Mouse (Mus musculus) neural tube, embryonic 14.5 days (tissue): Measurements from ENCODE around the gene Lama4. TPM values are rescaled to one million over a fixed set of nuclear protein-coding genes. Genes with fewer than 3 reads are reported as not detected.
A peak's percentile ranks its signal among the peaks of the same experiment; 100 is the strongest.

Experiments
- ATAC-seq: fragments of 200-750 bp; cut with Nextera tagmentation; 2 replicates; pipeline ENCODE4 v1.8.0; 2017; ENCODE audit warnings: low read depth, mild to moderate bottlenecking, moderate TSS enrichment, moderate library complexity
- H3K27ac ChIP-seq: fragments of 300-500 bp; sonication (generic); 2 replicates; pipeline ENCODE4 v1.5.1; 2014; ENCODE audit warnings: low read depth, mild to moderate bottlenecking, control low read depth, low read length, moderate library complexity, mixed read lengths
- H3K27me3 ChIP-seq: fragments of 300-500 bp; sonication (generic); 2 replicates; pipeline ENCODE4 v1.6.1; 2014; ENCODE audit warnings: low read length; ENCODE audit not compliant: control insufficient read depth, insufficient read depth
- H3K36me3 ChIP-seq: fragments of 300-500 bp; sonication (generic); 2 replicates; pipeline ENCODE4 v1.6.1; 2014; ENCODE audit warnings: low read length, mixed read lengths; ENCODE audit not compliant: control insufficient read depth, insufficient read depth
- H3K4me1 ChIP-seq: fragments of 300-500 bp; sonication (generic); 2 replicates; pipeline ENCODE4 v1.6.1; 2014; ENCODE audit warnings: low read length; ENCODE audit not compliant: control insufficient read depth, insufficient read depth
- H3K4me2 ChIP-seq: fragments of 300-500 bp; sonication (generic); 2 replicates; pipeline ENCODE4 v1.6.1; 2014; ENCODE audit warnings: mild to moderate bottlenecking, low read depth, low read length, control low read depth
- H3K4me3 ChIP-seq: fragments of 300-500 bp; sonication (generic); 2 replicates; pipeline ENCODE4 v1.5.1; 2014; ENCODE audit warnings: low read depth, low read length, control low read depth, mixed read lengths
- H3K9ac ChIP-seq: fragments of 300-500 bp; sonication (generic); replicated peaks from 2 replicates; pipeline ENCODE4 v1.6.1; 2014; ENCODE audit warnings: low read depth, mild to moderate bottlenecking, control low read depth, low read length, mixed read lengths
- H3K9me3 ChIP-seq: fragments of 300-500 bp; sonication (generic); 2 replicates; pipeline ENCODE4 v1.6.1; 2016; ENCODE audit warnings: low read length; ENCODE audit not compliant: control insufficient read depth
- WGBS: fragments of 180-500 bp; shearing (Covaris S2); extraction: QIAGEN DNeasy Blood & Tissue Kit; methylation state at CpG from one replicate; pipeline ENCODE4 v1.1.7; 2014; 5-methylcytosine and 5-hydroxymethylcytosine counted together
- polyA plus RNA-seq: library from polyadenylated mRNA; unstranded; fragments of >200 nt; fragmentation: Nextera tagmentation; extraction: Ambion mirVana; gene quantifications from 2 replicates; pipeline ENCODE4 v1.2.1, GENCODE M21; 2014

Lama4 gene
- polyA plus RNA-seq, result 9.7 and 36.0 TPM in 2 replicates

DNA sequence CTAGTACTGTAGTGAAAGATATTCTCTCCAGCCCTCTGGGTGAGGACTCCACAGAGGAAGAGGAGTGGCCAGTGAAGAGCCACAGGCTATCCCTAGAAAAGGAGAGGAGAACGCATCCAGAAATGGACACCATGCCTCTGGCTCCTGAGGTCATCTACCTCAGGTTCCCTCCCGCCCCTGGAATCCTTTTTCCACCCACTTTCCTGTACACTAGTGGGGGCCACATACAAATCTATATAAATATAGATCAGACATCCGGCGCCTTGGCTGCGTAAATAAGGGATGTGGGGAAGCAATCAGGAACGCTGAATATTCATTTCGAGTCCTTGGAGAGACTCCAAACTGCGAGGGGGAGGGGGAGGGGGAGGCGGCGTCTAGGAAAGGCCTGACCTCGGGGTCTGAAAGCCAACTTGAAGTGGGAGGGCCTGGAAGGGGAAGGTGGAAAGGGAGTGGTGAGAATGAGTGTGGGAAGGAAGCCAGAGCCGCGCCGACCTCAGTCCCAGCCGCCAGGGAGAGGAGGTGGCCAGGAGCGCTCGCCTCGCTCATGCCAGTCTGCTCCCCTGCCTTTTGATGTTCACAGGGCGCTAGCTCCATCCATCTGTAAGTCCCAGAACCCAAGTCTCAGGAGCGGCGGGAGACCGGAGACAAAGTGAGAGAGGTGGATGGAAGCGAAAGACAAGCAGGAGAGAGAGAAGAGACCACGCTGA is at the start of gene Lama4:
TSS of gene Lama4 (plus strand) at position 441 of the 707 bp plus-strand sequence.
- H3K36me3 ChIP-seq, result no peaks in the 10 kb centered on the region
- peak within 1 kb of the TSS; percentile 48 for H3K27ac ChIP-seq
- H3K4me3 ChIP-seq, result peak within 1 kb of the TSS; percentile 33
- H3K4me2 ChIP-seq, result peak within 1 kb of the TSS; percentile 70
- no peaks in the 10 kb centered on the region for H3K9me3 ChIP-seq
- 6% methylated on average over 23 of the region's 24 CpGs for WGBS
- no peaks in the 10 kb centered on the region for H3K27me3 ChIP-seq
- peak within 1 kb of the TSS; percentile 51 for H3K9ac ChIP-seq
- peak; percentile 86 for ATAC-seq
- H3K4me1 ChIP-seq, result 0 out of 2 replicates have a peak, but pooled peaks cover 5% of the 10 kb centered on the region

DNA sequence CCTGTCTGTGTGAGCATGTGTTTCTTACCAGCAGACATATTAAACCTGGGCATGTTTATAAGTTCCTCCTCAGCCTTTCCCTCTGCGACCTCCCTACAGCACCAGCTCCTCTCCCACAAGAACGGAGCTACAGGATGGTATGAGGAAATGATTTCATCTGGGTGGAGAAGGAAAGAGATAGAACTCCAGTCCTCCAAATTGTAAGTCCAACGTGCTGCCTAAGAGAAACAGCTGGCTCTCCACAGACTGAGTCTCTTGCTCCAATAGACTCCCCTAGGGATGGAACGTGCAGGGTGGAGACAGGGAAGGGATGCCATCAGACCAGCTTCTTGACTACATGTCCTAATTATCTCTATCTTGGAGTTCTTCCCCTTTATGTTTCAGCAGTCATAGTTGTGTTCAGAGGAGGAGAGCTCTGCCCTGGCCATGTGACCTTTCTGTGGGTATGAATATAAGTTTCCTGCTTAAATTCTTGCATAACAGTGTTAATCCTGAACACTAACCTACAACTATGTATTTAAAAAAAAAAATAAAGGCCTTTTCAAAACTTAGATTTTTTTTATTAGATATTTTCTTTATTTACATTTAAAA is 49.2 kb upstream of the Lama4 start:
- no peak overlapping the region for H3K9ac ChIP-seq
- H3K27ac ChIP-seq, result no peak overlapping the region
- no peak overlapping the region for H3K4me3 ChIP-seq
- no peaks in the 10 kb centered on the region for H3K9me3 ChIP-seq
- WGBS, result 85% methylated on average over 4 of the region's 4 CpGs
- no peak for ATAC-seq
- H3K4me1 ChIP-seq, result no peaks in the 10 kb centered on the region
- H3K36me3 ChIP-seq, result no peaks in the 10 kb centered on the region
- H3K4me2 ChIP-seq, result no peak overlapping the region
- no peaks in the 10 kb centered on the region for H3K27me3 ChIP-seq

DNA sequence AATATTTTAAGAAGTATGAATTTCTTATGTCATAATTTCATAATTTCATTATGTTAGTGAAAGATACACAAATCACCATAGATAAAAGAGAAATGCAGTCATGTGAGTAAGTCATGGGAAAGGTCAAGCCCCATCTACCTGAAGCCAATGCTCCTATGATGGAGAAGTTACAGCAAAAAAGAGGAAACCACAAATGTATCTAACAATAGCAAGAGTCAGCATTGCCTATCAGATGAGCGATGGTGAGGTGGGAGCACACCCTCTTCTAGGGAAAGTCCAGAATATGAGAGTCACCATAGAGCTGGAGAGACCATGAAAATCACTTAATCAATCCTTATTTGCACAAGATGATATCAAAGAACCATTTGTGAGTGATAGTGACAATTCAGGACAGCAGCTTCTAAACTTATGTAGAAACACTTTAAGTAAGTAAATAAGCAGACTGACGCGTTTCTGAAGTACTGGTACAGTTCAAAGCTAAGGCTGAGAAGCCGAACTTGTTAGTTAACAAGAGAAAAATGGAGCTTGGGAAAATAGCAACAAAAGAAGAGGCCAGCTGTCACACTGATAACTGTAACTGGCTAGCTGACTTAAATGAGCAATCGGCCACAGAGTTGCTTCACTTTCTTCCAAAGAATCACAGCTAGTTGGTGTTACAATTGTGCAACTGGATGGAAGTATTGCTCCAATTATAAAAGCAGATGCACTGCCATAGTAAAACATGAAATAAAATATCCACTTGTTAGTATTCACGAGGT is 36.2 kb upstream of the Lama4 start:
- 85% methylated on average over 6 of the region's 6 CpGs for WGBS
- Histone ChIP-seq H3K9me3 (no peaks in the 10 kb centered on the region), H3K4me1 (no peaks in the 10 kb centered on the region), H3K36me3 (no peaks in the 10 kb centered on the region), H3K27me3 (no peaks in the 10 kb centered on the region), H3K9ac (no peak overlapping the region), H3K4me3 (no peak overlapping the region), H3K27ac (no peak overlapping the region), H3K4me2 (no peak overlapping the region)
- no peak for ATAC-seq

DNA sequence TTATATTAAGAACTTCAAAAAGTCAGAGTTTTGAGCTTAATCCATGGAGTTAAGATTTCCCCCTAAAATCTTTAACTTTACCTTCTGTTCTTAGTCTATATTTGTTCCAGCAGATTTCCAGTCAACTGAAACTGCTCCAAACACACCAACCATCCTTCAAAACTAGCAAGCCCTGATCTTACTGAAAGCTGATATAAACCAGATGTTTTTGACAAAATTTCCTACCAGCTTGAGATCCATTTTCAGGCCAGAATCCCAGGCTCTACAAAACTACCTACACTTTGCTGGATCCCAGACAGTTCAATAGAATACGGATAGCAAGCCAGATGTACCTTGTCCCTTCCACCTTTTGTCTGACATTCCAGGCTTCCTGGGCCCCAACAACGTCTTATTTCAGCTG is 20.6 kb upstream of the Lama4 start:
- 78% methylated on average over 2 of the region's 2 CpGs for WGBS
- Histone ChIP-seq H3K9ac (no peak overlapping the region), H3K4me1 (no peaks in the 10 kb centered on the region), H3K9me3 (no peaks in the 10 kb centered on the region), H3K4me3 (no peak overlapping the region), H3K27ac (no peak overlapping the region), H3K4me2 (no peak overlapping the region), H3K27me3 (no peaks in the 10 kb centered on the region), H3K36me3 (no peaks in the 10 kb centered on the region)
- no peak for ATAC-seq

DNA sequence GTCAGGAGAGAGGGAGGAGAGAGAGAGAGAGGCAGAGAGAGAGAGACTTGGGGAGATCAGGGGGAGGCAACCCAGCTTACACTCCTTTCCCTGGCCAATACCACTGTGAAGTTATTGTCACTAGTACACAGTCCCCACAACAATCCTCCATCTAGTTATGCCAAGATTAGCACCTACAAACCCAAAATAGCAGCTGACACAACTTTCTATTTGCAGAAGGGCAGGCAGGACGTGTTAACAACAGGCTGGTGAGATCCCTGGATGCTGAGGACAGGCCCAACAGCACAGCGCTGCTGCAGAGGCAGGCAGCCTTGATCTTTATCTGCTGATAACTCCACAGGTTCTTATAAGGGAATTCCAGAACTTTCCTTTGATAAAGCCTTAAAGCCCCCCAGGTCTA is 3.4 kb upstream of the Lama4 start:
- Histone ChIP-seq H3K36me3 (no peaks in the 10 kb centered on the region), H3K4me2 (no peak overlapping the region), H3K9me3 (no peaks in the 10 kb centered on the region), H3K4me1 (0 out of 2 replicates have a peak, but pooled peaks cover 5% of the 10 kb centered on the region), H3K27ac (no peak overlapping the region), H3K9ac (no peak overlapping the region), H3K4me3 (no peak overlapping the region), H3K27me3 (no peaks in the 10 kb centered on the region)
- WGBS, result 68% methylated on average over 2 of the region's 2 CpGs
- no peak for ATAC-seq

DNA sequence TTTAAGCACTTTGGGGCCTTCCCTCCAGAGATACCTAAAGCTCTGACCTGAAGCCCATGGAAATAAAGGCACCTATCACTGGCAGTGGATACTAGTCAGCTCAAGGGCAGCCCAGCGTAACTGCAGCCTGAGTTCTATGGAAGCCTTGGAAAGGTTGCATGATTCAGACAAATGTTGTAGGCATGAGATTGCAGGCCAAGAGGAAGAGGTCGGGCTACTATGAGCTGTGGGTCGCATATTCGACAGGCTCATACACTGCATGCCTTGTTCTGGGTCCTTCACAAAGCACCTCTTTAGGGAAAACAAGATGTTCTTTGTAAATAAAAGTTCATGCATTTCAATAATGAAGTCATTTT is 618 bp upstream of the Lama4 start:
- H3K4me1 ChIP-seq, result 0 out of 2 replicates have a peak, but pooled peaks cover 5% of the 10 kb centered on the region
- H3K9ac ChIP-seq, result no peak overlapping the region
- no peak overlapping the region for H3K27ac ChIP-seq
- ATAC-seq, result peak; percentile 63; the same call in 1 of the 2 replicates
- no peaks in the 10 kb centered on the region for H3K27me3 ChIP-seq
- no peak overlapping the region for H3K4me2 ChIP-seq
- H3K9me3 ChIP-seq, result no peaks in the 10 kb centered on the region
- no peaks in the 10 kb centered on the region for H3K36me3 ChIP-seq
- no peak overlapping the region for H3K4me3 ChIP-seq
- 75% methylated on average over 4 of the region's 4 CpGs for WGBS

DNA sequence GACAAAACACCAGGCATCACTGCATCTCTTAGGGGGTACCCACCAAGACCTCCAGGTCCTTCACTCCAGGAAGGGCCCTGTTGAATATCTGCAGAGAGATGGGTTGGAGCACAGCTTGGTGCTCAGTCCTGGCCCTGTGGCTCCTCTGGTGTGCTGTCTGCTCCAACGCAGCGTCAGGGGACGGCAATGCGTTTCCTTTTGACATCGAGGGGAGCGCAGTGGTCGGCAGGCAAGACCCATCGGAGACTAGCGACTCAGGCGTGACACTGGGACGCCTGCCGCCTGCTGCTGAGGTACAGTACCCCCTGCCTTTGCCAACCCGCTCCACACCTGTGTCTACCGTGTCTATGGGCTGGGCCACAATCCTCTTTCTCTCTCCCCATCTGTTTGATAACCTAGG is 542 bp downstream of the Lama4 start:
- WGBS, result 1% methylated on average over 14 of the region's 14 CpGs
- ATAC-seq, result peak; percentile 56
- Histone ChIP-seq H3K4me1 (0 out of 2 replicates have a peak, but pooled peaks cover 5% of the 10 kb centered on the region), H3K27ac (peak overlapping the region; percentile 48), H3K4me2 (peak overlapping the region; percentile 70), H3K9ac (peak overlapping the region; percentile 51), H3K36me3 (no peaks in the 10 kb centered on the region), H3K9me3 (no peaks in the 10 kb centered on the region), H3K4me3 (peak overlapping the region; percentile 33), H3K27me3 (no peaks in the 10 kb centered on the region)

DNA sequence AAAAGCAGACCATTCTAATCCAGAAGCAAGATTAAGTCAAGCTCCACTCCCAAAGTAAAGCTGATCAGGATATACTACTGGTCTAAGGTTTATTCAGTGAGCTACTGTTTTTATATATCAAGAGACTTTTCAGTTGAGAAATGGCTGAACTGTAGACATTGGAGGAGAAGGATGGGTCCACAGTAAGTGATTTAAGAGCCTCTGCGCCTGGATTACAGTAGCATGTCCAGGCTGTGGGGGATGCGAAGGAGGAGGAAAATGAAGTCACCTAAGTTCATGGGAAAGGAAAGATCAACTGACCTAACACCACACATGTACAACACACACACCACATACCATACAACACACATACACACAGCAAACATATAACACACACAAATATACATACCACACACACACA is 1.3 kb downstream of the Lama4 start:
- Histone ChIP-seq H3K27me3 (no peaks in the 10 kb centered on the region), H3K4me1 (0 out of 2 replicates have a peak, but pooled peaks cover 5% of the 10 kb centered on the region), H3K4me2 (peak overlapping the region; percentile 70), H3K36me3 (no peaks in the 10 kb centered on the region), H3K27ac (no peak overlapping the region), H3K4me3 (peak overlapping the region; percentile 33), H3K9me3 (no peaks in the 10 kb centered on the region), H3K9ac (no peak overlapping the region)
- ATAC-seq, result no peak
- 62% methylated on average over 2 of the region's 2 CpGs for WGBS
